Mouse (Mus musculus): ENCODE results near the gene Snrpd3. TPM values are rescaled to one million over a fixed set of nuclear protein-coding genes. Genes with fewer than 3 reads are reported as not detected.
"Not testable (repeated sequence)": the region's sequence is repeated elsewhere in the genome, so short reads cannot be mapped to it uniquely, and the experiment has no call there.

The Snrpd3 gene
- total RNA-seq, 4 experiments from 2014 or later = 67.9 to 78.5 (median 70.7) TPM

GRCm38 (mm10) chr10:75500345-75500744, 17.0 kb upstream of the Snrpd3 start:
- no peak for DNase-seq (ENCODE audit: low spot score in 2 of 2)

DNA sequence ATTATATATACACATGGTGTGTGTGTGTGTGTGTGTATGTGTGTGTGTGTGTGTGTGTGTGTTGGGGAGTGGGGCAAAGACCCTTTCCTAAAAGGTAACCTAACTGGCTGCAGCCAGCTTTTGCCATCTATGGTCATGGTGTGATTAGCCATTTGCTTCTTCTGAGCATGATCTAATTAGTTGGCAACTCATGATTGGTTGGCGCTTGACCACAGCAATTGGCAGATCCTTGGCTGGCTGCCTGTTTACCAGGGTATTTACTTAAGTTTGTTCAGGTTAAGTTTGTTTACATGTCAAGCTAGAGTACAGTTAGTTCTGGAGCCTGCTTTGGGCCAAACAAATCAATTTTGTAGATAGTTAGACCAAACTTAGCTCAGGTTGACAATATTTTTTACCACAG, 15.7 kb upstream of the Snrpd3 start:
- DNase-seq (ENCODE audit: low spot score in 2 of 2) = no peak

DNA sequence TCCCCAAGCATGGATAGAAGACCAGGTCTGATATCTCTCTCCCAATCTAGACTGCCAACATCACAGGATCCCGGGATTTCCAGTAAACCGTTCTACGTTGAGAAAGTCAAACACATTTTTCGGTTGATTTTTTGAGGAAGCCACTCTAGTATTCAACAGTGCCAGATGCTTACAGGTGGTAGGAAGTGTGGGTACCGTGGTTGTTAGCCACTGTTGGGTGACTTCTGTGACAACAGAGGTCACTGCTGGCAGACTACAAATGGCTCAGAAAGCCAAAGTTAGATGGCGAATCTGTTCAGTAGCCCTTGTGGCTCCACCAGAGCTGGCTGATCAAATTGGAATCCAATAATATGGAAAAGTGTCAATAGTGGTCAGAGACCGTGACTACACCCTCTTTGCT, 13.7 kb upstream of the Snrpd3 start:
- no peak for DNase-seq (ENCODE audit: low spot score in 2 of 2)

DNA sequence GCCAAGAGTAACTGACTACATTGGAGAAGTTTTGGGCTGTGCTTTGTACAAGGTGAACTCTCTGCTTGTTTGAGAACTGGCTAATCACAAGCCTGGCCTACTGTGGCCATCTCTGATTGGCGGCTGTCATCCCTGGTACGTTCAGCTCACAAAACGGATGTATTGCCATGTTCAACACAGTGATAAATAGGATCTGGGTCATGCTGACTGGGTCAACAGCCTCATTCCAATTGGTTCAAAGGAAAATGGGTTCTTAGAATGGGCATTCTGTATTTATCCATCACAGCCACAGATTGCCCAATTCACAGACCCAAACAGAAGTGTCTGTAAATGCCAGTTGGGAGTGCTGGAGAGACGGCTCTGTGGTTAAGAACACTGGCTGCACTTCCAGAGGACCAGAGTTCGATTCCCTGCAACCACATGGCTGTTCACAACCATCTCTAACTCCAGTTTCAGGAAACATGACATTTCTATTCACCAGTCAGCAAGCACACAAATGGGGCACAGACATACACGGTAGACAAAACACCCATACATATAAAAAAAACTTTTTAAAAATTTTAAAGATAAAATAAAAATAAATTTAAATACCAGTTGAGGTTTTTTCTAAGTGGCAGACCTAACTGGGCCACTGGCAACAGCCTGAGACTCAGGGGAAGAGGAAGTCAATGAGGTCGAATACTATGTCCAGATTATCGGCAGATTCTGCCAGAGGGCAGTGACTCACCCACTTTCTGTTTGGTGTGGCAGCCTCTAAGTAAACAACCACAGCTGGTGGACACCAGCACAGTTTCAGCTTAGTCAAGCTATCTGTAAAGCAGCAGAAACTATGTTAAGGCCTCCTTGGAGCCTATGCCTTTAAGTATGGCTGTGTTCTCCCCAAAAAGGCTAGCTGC, 12.9 kb upstream of the Snrpd3 start:
- no peak for DNase-seq (ENCODE audit: low spot score in 2 of 2)

DNA sequence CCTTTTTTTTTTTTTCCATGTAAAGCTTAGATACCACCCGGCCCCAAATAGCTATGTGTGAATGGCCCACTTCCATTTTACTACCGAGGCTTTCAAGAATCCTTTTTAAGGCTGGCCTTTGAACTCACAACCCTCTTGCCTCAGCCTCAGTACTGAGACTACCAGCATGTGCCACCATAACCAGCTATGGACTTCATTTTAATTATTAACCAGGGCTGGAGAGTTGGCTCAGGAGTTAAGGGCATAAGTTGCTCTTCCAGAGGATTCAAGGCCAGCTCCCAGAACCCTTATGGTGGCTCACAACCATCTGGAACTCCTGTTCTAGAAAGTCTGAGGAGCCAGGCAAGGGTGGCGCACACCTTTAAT, 12.2 kb upstream of the Snrpd3 start:
- no peak for DNase-seq (ENCODE audit: low spot score in 2 of 2)

- not testable (repeated sequence) for DNase-seq (ENCODE audit: low spot score in 2 of 2)
Measured at GRCm38 (mm10) chr10:75505928-75506327, 11.4 kb upstream of the Snrpd3 start.

- DNase-seq (ENCODE audit: low spot score in 2 of 2) = peak; percentile 76 to 83
Measured at GRCm38 (mm10) chr10:75510446-75510845, 6.9 kb upstream of the Snrpd3 start.

DNA sequence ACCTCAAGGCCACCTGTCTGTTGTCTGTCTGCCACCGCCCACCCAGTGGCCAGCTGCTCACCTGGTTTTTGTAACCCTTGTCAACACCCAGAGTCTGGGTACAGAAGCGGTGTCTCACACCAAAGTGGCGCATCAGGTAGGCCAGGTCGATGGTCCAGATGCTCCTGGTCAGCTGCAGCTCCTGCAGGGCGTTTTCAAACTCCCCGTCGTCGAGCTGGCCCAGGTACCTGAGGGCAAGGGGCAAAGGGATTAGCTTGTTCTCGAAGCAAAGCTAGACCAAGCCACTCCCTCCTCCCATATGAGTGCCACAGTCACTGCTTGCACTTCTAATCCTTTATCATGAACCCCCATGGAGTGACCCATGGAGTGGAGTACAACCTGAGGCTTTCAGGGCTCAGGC, 6.3 kb upstream of the Snrpd3 start:
- DNase-seq (ENCODE audit: low spot score in 2 of 2) = no peak

GRCm38 (mm10) chr10:75511897-75512296, 5.5 kb upstream of the Snrpd3 start:
- DNase-seq (ENCODE audit: low spot score in 2 of 2) = peak in 1 of 2 experiments; percentile 36

DNA sequence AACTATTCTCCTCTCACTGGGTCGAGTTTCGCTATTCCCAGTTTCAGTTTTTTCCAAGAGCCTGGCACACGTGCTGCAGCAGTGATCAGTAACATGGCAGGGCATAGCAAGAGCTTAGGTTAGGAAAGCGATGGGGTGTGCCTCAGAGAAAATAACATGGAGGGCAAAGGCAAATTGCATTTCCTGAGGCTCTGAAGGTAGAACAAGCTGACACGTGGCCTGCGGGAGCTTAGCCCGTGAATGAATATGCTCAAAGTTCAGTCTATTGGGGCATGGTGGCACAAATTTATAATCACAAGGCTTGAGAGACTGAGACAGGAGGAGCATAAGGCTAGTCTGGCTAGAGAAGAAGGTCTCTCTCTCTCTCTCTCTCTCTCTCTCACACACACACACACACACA, 4.6 kb upstream of the Snrpd3 start:
- no peak for DNase-seq (ENCODE audit: low spot score in 2 of 2)

GRCm38 (mm10) chr10:75513306-75514067, 3.9 kb upstream of the Snrpd3 start:
- DNase-seq (ENCODE audit: low spot score in 2 of 2) = no peak

GRCm38 (mm10) chr10:75514361-75514760, 3.0 kb upstream of the Snrpd3 start:
- DNase-seq (ENCODE audit: low spot score in 2 of 2) = no peak

DNA sequence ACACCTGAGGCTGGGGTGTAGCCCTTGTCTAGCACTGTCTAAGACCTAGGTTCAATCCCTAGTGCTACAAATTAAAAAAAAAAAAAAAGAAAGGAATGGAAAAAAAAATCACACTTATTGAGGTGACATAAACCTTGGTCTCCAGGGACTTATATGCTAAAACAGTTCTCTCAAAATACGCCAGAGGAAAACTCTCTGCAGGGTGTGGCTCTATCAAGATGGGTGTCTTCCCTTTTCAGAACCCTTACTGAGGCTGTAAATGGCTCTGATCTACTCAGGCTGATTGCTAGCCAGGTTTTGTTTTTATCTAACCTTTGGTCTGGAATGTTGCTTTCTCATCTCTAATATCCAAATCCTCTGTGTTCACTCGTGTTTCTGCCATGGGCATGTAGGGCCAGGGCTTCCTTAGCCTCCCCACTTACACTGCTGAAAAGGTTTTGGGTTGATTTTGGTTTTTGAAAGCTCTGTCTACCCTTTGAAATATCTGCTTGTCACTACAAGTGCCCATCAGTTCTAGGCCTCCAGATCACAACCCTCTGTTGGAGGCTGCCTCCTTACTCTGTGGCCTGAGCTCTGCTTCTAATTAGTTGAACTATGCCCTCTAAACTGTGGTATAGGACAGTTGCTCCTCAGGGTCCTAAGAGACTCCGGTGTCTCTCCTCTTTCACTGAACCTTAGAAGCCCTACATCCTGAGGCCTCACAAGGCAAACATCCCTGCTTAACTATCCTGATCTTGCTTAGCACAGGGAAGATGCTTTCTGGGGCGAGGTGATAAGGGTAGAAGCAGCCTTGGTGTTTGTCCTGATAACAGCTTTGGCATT, 1.9 kb upstream of the Snrpd3 start:
- no peak for DNase-seq (ENCODE audit: low spot score in 2 of 2)

DNA sequence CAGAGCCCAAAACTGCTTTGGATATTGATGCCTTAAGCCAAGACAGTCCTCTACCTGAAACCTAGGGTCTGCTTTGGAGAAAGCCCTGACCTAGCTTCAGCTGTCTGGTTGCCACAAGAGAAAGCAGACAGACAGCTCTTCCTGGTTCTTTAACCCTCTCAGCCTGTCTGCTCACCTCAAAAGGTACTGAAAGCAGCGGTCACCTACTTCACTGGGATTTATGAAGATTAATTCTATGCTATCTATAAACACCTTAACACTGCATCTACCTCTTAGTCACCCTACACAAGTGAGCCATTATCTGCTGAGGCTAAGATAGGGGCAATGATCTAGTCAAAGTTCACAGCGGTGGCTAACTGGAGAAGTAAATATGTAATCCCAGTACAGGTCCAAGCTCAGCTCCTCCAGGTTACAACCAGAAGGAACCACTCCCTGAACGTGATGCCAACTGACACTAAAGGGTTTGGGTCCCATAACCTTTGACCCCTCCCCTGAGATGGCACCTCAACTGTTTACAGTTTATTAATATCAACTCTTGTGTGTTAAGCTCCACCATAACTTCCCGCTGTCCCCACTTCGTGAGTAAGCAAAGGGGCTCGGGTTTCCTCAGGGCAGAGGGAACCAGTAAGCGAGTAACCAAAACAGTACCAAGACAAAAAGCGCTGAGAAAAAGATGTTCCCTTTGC, 1.2 kb upstream of the Snrpd3 start:
- no peak for DNase-seq (ENCODE audit: low spot score in 2 of 2)

DNA sequence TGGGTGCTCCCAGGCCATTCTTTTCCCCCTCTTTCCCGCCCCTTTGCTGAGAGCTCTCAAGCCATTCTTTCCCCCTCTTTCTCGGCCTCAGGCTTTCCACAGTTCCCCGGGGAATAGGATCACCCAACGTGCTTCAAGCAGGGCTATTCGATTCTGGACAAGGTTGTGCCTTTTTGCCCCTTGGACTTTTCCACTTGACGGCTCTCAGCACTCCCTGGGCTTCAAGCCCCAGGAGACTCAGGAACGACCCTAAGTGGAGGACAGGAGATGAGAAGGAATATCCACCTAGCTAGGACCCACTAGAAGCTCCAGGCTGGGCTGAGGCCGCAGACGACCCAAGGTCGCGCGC, 653 bp upstream of the Snrpd3 start:
- DNase-seq (ENCODE audit: low spot score in 2 of 2) = no peak

GRCm38 (mm10) chr10:75517758-75518143, 400 bp downstream of the Snrpd3 start, which contains the start of gene Gucd1:
Gene Gucd1, minus strand, starts transcription at chr10:75517972.
- DNase-seq (ENCODE audit: low spot score in 2 of 2) = peak; percentile 97 to 98

GRCm38 (mm10) chr10:75520581-75520980, 3.2 kb downstream of the Snrpd3 start:
- peak in 1 of 2 experiments; percentile 31 for DNase-seq (ENCODE audit: low spot score in 2 of 2)

GRCm38 (mm10) chr10:75521643-75522042, 4.3 kb downstream of the Snrpd3 start:
- DNase-seq (ENCODE audit: low spot score in 2 of 2) = no peak

GRCm38 (mm10) chr10:75525450-75525849, 8.1 kb downstream of the Snrpd3 start:
- not testable (repeated sequence) for DNase-seq (ENCODE audit: low spot score in 2 of 2)

GRCm38 (mm10) chr10:75530322-75530721, 13.0 kb downstream of the Snrpd3 start:
- no peak for DNase-seq (ENCODE audit: low spot score in 2 of 2)

GRCm38 (mm10) chr10:75531532-75532090, 14.3 kb downstream of the Snrpd3 start:
- DNase-seq (ENCODE audit: low spot score in 2 of 2) = no peak

Measured in gastrocnemius, adult 8-10 months (tissue).